Mouse (Mus musculus): ENCODE data around the gene Gm21775. TPM values are rescaled to one million over a fixed set of nuclear protein-coding genes. Genes with fewer than 3 reads are reported as not detected.
"Not testable (repeated sequence)": the region's sequence is repeated elsewhere in the genome, so short reads cannot be mapped to it uniquely, and the experiment has no call there.

Gene Gm21775
- not detected for total RNA-seq (2022)

GRCm38 (mm10) chrY:10553153-10553552 lies at the start of gene Gm21775:
Gene Gm21775, plus strand, starts transcription at chrY:10553453.
- not testable (repeated sequence) for DNase-seq (ENCODE audit: low spot score in 2 of 2)

GRCm38 (mm10) chrY:10535942-10536341 lies 17.3 kb upstream of the Gm21775 start, which contains the start of gene Gm20737:
Gene Gm20737, minus strand, starts transcription at chrY:10536042.
- DNase-seq (ENCODE audit: low spot score in 2 of 2), result not testable (repeated sequence)

Other genes with a start within 250 kb of the Gm21775 start
- not detected for gene Gm20834, start 228.9 kb upstream of the Gm21775 start, total RNA-seq (2022)
- not detected for gene Gm28510, start 140.7 kb upstream of the Gm21775 start, total RNA-seq (2022)
- gene Gm20737, start 17.4 kb upstream of the Gm21775 start, total RNA-seq (2022), result not detected
- not detected for gene Gm21900, start 62.9 kb downstream of the Gm21775 start, total RNA-seq (2022)
- gene Gm20777, start 199.0 kb downstream of the Gm21775 start, total RNA-seq (2022), result not detected

All from left cerebral cortex, adult 8-10 months (tissue).